Comparison of ENCODE assay signal across 8 mouse cellular contexts in genomic region chr13:60479043-60479861, GRCm38 (mm10).
DNase-seq lines count a peak whose midpoint lies in the region; ATAC-seq lines count a peak whose summit lies in the region.

No protein-coding gene starts in this region.

- 8% methylated on average over 18 of the region's 18 CpGs for WGBS in heart, embryonic 15.5 days
- WGBS in liver, embryonic 15.5 days (ENCODE audit: insufficient replicate concordance) = 10% methylated on average over 18 of the region's 18 CpGs
- WGBS in neural tube, embryonic 12.5 days = 8% methylated on average over 18 of the region's 18 CpGs

- H3K36me3 ChIP-seq in heart, embryonic 15.5 days = no peaks in the 10 kb centered on the region
- H3K36me3 ChIP-seq in liver, embryonic 15.5 days (replicated peaks) = no peaks in the 10 kb centered on the region
- H3K36me3 ChIP-seq in neural tube, embryonic 12.5 days = no peaks in the 10 kb centered on the region

- peaks cover 15% of the 10 kb centered on the region for H3K27me3 ChIP-seq in heart, embryonic 15.5 days
- H3K27me3 ChIP-seq in liver, embryonic 15.5 days = no peaks in the 10 kb centered on the region; the same call in 1 of the 2 replicates
- no peaks in the 10 kb centered on the region for H3K27me3 ChIP-seq in neural tube, embryonic 12.5 days (replicated peaks)

- peak overlapping the region; percentile 48 for H3K4me3 ChIP-seq in heart, embryonic 15.5 days
- H3K4me3 ChIP-seq in liver, embryonic 15.5 days (replicated peaks) = peak overlapping the region; percentile 20
- peak overlapping the region; percentile 12; the same call in 1 of the 2 replicates for H3K4me3 ChIP-seq in neural tube, embryonic 12.5 days

- DNase-seq in ovary, postnatal 14 days (ENCODE audit: low spot score) = peak; percentile 39
- no peak for DNase-seq in ovary, postnatal 10 days (ENCODE audit: low spot score)
- peak; percentile 53 for DNase-seq in embryo, embryonic 9.5 days (ENCODE audit: extremely low spot score)
- DNase-seq in kidney, postnatal 25 days = peak; percentile 84 to 85
- no peak for DNase-seq in spleen, adult 18-20 months

- peak overlapping the region; percentile 10; the same call in 1 of the 2 replicates for H3K9ac ChIP-seq in heart, embryonic 15.5 days
- H3K9ac ChIP-seq in liver, embryonic 15.5 days = no peak overlapping the region
- H3K9ac ChIP-seq in neural tube, embryonic 12.5 days = no peak overlapping the region

- no peak overlapping the region for H3K27ac ChIP-seq in heart, embryonic 15.5 days
- H3K27ac ChIP-seq in liver, embryonic 15.5 days (replicated peaks) = peak overlapping the region; percentile 20; the same call in 1 of the 2 replicates
- H3K27ac ChIP-seq in neural tube, embryonic 12.5 days = no peak overlapping the region

- no peak for ATAC-seq in heart, embryonic 15.5 days (replicated peaks; ENCODE audit: insufficient number of reproducible peaks, insufficient read depth, low FRiP score, low read depth)
- no peak for ATAC-seq in liver, embryonic 15.5 days (ENCODE audit: insufficient read depth)
- ATAC-seq in neural tube, embryonic 12.5 days (ENCODE audit: low FRiP score, low read depth) = peak; percentile 87

- no peaks in the 10 kb centered on the region for H3K9me3 ChIP-seq in heart, embryonic 15.5 days (replicated peaks)
- no peaks in the 10 kb centered on the region for H3K9me3 ChIP-seq in liver, embryonic 15.5 days (replicated peaks)
- no peaks in the 10 kb centered on the region for H3K9me3 ChIP-seq in neural tube, embryonic 12.5 days

- H3K4me1 ChIP-seq in heart, embryonic 15.5 days (replicated peaks) = peaks cover 18% of the 10 kb centered on the region
- 0 out of 2 replicates have a peak, but pooled peaks cover 6% of the 10 kb centered on the region for H3K4me1 ChIP-seq in liver, embryonic 15.5 days (replicated peaks)
- H3K4me1 ChIP-seq in neural tube, embryonic 12.5 days = peaks cover 18% of the 10 kb centered on the region

- peak overlapping the region; percentile 79 for H3K4me2 ChIP-seq in heart, embryonic 15.5 days
- H3K4me2 ChIP-seq in liver, embryonic 15.5 days = peak overlapping the region; percentile 48
- peak overlapping the region; percentile 61 for H3K4me2 ChIP-seq in neural tube, embryonic 12.5 days (replicated peaks)

Comparison
In these comparisons a context has a peak if more than half of its experiments do, and no peak if none do; other contexts are left out.
1. DNase-seq: peak in ovary, postnatal 14 days (single experiment), embryo, embryonic 9.5 days (single experiment) and kidney, postnatal 25 days (2 of 2); none in ovary, postnatal 10 days (single experiment) and spleen, adult 18-20 months (0 of 2).
2. Peak in every context shown above with its lines, with median percentiles within 50 percentile points of each other: H3K4me2 ChIP-seq and H3K4me3 ChIP-seq.